Mouse (Mus musculus) urinary bladder, postnatal 14 days (tissue): ENCODE data around the gene Epha4.

Experiments
- DNase-seq: peaks from one replicate; pipeline ENCODE4 v3.0.0; 2021; ENCODE audit warnings: low spot score

The Epha4 gene

GRCm38 (mm10) chr1:77514963-77515650, at the start of gene Epha4:
Gene Epha4, minus strand, starts transcription at chr1:77515088.
- DNase-seq: peak; percentile 92

- DNase-seq: no peak
These were observed 41.3 kb upstream of the Epha4 start for GRCm38 (mm10) chr1:77556199-77556598.

GRCm38 (mm10) chr1:77551927-77552326, 37.0 kb upstream of the Epha4 start:
- no peak for DNase-seq

GRCm38 (mm10) chr1:77545722-77546121, 30.8 kb upstream of the Epha4 start:
- DNase-seq: no peak

- no peak for DNase-seq
These were observed 30.1 kb upstream of the Epha4 start for GRCm38 (mm10) chr1:77545035-77545434.

- no peak for DNase-seq
These were observed 29.4 kb upstream of the Epha4 start for GRCm38 (mm10) chr1:77544279-77544678.

- no peak for DNase-seq
These were observed 25.1 kb upstream of the Epha4 start for GRCm38 (mm10) chr1:77539945-77540344.

GRCm38 (mm10) chr1:77538559-77538958, 23.7 kb upstream of the Epha4 start:
- DNase-seq: no peak

GRCm38 (mm10) chr1:77535905-77536304, 21.0 kb upstream of the Epha4 start:
- peak; percentile 62 for DNase-seq

GRCm38 (mm10) chr1:77532576-77533183, 17.8 kb upstream of the Epha4 start:
- no peak for DNase-seq

GRCm38 (mm10) chr1:77531934-77532575, 17.2 kb upstream of the Epha4 start:
- no peak for DNase-seq

- no peak for DNase-seq
These were observed 10.2 kb upstream of the Epha4 start for GRCm38 (mm10) chr1:77525082-77525481.

- DNase-seq: no peak
These were observed 8.5 kb upstream of the Epha4 start for GRCm38 (mm10) chr1:77523354-77523753.

GRCm38 (mm10) chr1:77521640-77522539, 7.0 kb upstream of the Epha4 start:
- no peak for DNase-seq

- no peak for DNase-seq
These were observed 3.8 kb upstream of the Epha4 start for GRCm38 (mm10) chr1:77518715-77519114.

- peak; percentile 95 for DNase-seq
These were observed 1.5 kb upstream of the Epha4 start for GRCm38 (mm10) chr1:77516203-77516991.

- peak; percentile 12 for DNase-seq
These were observed 728 bp upstream of the Epha4 start for GRCm38 (mm10) chr1:77515651-77515981.

- DNase-seq: peak; percentile 60
These were observed 444 bp downstream of the Epha4 start for GRCm38 (mm10) chr1:77514325-77514962.

- DNase-seq: no peak
These were observed 946 bp downstream of the Epha4 start for GRCm38 (mm10) chr1:77513959-77514324.

GRCm38 (mm10) chr1:77513411-77513941, 1.4 kb downstream of the Epha4 start:
- peak; percentile 52 for DNase-seq
